Mouse (Mus musculus): ENCODE data around the gene Olfr1173.

Gene Olfr1173

DNA sequence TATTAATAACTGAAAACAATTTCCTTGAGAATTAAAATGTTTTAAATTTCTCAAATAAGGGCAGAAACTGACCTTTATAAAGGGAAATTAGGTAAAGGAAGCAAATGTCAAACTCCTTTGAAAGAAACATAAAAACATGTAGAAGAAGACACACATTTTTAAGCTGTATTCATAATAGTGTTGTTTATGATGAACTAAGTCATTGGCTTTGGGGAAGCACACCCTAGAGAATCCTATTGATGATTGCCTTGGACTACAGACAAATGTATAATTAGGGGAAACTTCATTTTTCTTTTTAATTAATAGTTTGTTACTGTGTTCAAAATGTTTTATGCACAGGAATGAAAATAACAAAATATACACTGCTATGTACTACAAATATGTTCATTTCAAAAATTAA lies at the start of gene Olfr1173:
Gene Olfr1173 (minus strand): TSS at position 101 of the 400 bp plus-strand sequence.
- DNase-seq (ENCODE audit: low read depth, low spot score): no peak

DNA sequence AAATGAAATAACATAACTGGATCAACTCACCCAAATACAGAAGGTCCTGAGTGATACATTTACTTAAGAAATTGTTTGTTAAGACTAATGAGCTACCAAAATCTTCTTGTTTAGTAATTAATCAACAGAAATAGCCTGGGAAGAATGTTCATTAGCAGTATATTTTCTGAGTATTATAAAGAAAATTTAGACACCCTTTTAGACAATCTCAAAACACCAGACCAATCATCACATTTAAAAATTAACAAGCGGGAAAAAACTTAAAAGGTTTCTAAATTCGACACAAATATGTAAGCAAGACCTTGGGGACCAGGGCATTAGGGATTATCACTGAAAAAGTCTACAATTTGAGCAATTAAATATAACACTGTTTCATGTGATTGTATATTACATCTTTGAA lies 47.4 kb upstream of the Olfr1173 start, which contains the start of gene Olfr1175-ps:
Gene Olfr1175-ps (minus strand): TSS at position 101 of the 400 bp plus-strand sequence.
- no peak for DNase-seq (ENCODE audit: low read depth, low spot score)

DNA sequence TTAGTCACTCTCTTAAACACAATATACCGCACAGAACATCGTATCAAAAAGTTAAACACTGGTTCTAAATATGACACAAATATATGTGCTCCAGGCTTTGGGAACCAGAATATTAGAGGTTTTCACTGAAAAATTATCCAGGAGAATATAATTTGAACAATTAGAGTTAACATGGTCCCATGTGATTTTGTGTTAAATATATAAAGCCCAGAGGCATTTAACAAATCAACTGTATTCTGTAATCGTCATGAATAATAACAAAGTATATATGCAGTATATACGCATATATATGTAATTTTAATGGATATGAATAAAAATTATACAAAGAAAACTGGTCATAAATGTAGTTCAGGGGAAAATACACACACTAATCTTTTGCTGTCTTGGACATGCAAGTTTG lies 35.4 kb upstream of the Olfr1173 start, which contains the start of gene Olfr1174-ps:
Gene Olfr1174-ps (minus strand): TSS at position 101 of the 400 bp plus-strand sequence.
- no peak for DNase-seq (ENCODE audit: low read depth, low spot score)

DNA sequence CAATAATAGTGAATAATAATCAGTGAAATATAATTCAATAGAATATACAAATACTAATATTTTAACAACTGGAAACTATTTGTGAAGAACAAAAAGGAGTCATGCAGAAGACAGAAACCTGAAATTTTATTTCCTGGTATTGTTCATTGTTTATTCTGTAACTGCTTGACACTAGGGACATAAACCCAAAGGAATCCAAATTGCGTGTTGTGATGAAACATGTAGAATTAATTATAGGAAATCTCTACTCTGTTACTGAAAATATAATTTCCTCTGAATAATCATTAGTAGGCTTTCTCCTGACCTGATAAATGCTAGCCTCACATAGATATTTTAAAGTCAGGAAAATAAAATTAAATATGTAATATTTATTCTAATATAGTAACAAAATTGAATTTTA lies 51.4 kb downstream of the Olfr1173 start, which contains the start of gene Olfr1170:
Gene Olfr1170 (minus strand): TSS at position 101 of the 400 bp plus-strand sequence.
- DNase-seq (ENCODE audit: low read depth, low spot score): no peak

Measured in skeletal muscle tissue, adult 2 months (tissue).